Mouse (Mus musculus) forebrain, embryonic 15.5 days (tissue): ENCODE measurements around the gene Ptma. TPM values are rescaled to one million over a fixed set of nuclear protein-coding genes. Genes with fewer than 3 reads are reported as not detected.

ENCODE experiments used
- ATAC-seq: fragments of 200-750 bp; cut with Nextera tagmentation; replicated peaks from 2 replicates; pipeline ENCODE4 v1.8.0; 2017; ENCODE audit warnings: mild to moderate bottlenecking, moderate TSS enrichment, moderate library complexity
- H3K27ac ChIP-seq: fragments of 300-500 bp; sonication (generic); replicated peaks from 2 replicates; pipeline ENCODE4 v1.5.1; 2015; ENCODE audit warnings: mild to moderate bottlenecking, inconsistent platforms
- H3K27me3 ChIP-seq: fragments of 300-500 bp; sonication (generic); 2 replicates; pipeline ENCODE4 v1.6.1; 2015; ENCODE audit warnings: inconsistent platforms
- H3K36me3 ChIP-seq: fragments of 300-500 bp; sonication (generic); 2 replicates; pipeline ENCODE4 v1.6.1; 2015; ENCODE audit warnings: mild to moderate bottlenecking, inconsistent platforms
- H3K4me1 ChIP-seq: fragments of 300-500 bp; sonication (generic); 2 replicates; pipeline ENCODE4 v1.6.1; 2015; ENCODE audit warnings: inconsistent platforms
- H3K4me2 ChIP-seq: fragments of 300-500 bp; sonication (generic); replicated peaks from 2 replicates; pipeline ENCODE4 v1.6.1; 2015; ENCODE audit warnings: mild to moderate bottlenecking, inconsistent platforms
- H3K4me3 ChIP-seq: fragments of 300-500 bp; sonication (generic); 2 replicates; pipeline ENCODE4 v1.5.1; 2015; ENCODE audit warnings: mild to moderate bottlenecking, inconsistent platforms
- H3K9ac ChIP-seq: fragments of 300-500 bp; sonication (generic); replicated peaks from 2 replicates; pipeline ENCODE4 v1.6.1; 2015; ENCODE audit warnings: mild to moderate bottlenecking, inconsistent platforms
- H3K9me3 ChIP-seq: fragments of 300-500 bp; sonication (generic); 2 replicates; pipeline ENCODE4 v1.6.1; 2016; ENCODE audit warnings: inconsistent platforms
- WGBS: fragments of 180-500 bp; shearing (Covaris S2); methylation state at CpG from one replicate; pipeline ENCODE4 v1.1.7; 2015; ENCODE audit warnings: mixed read lengths; 5-methylcytosine and 5-hydroxymethylcytosine counted together
- polyA plus RNA-seq: library from polyadenylated mRNA; unstranded; fragments of >200 nt; fragmentation: Nextera tagmentation; extraction: Ambion mirVana; gene quantifications from 2 replicates; pipeline ENCODE4 v1.2.1, GENCODE M21; 2015

Gene Ptma
- polyA plus RNA-seq, 1 experiment from 2014 or later: 2,368 TPM

GRCm38 (mm10) chr1:86498611-86499010, 27.9 kb upstream of the Ptma start:
- ATAC-seq: no peak
- no peaks in the 10 kb centered on the region for H3K36me3 ChIP-seq
- 39% methylated on average over 1 of the region's 1 CpGs for WGBS
- no peak overlapping the region for H3K9ac ChIP-seq
- H3K9me3 ChIP-seq: no peaks in the 10 kb centered on the region
- H3K4me1 ChIP-seq: peaks cover 31% of the 10 kb centered on the region
- no peak overlapping the region for H3K4me2 ChIP-seq
- H3K27ac ChIP-seq: no peak overlapping the region
- no peak overlapping the region for H3K4me3 ChIP-seq
- H3K27me3 ChIP-seq: no peaks in the 10 kb centered on the region

- Histone ChIP-seq H3K4me2 (no peak overlapping the region), H3K4me1 (peaks cover 39% of the 10 kb centered on the region), H3K27me3 (no peaks in the 10 kb centered on the region), H3K27ac (peak overlapping the region; percentile 98; the same call in 1 of the 2 replicates), H3K9me3 (no peaks in the 10 kb centered on the region), H3K36me3 (no peaks in the 10 kb centered on the region), H3K9ac (no peak overlapping the region), H3K4me3 (no peak overlapping the region)
- 45% methylated on average over 3 of the region's 3 CpGs for WGBS
- ATAC-seq: no peak
Measured at GRCm38 (mm10) chr1:86499903-86500302, 26.6 kb upstream of the Ptma start.

- no peak for ATAC-seq
- Histone ChIP-seq H3K4me2 (no peak overlapping the region), H3K27me3 (no peaks in the 10 kb centered on the region), H3K9ac (no peak overlapping the region), H3K4me3 (no peak overlapping the region), H3K36me3 (no peaks in the 10 kb centered on the region), H3K9me3 (no peaks in the 10 kb centered on the region), H3K27ac (peak overlapping the region; percentile 98), H3K4me1 (peaks cover 47% of the 10 kb centered on the region)
- 69% methylated on average over 4 of the region's 4 CpGs for WGBS
Measured at GRCm38 (mm10) chr1:86500681-86501080, 25.8 kb upstream of the Ptma start.

- no peak overlapping the region for H3K4me3 ChIP-seq
- no peak overlapping the region for H3K9ac ChIP-seq
- peak overlapping the region; percentile 98 for H3K27ac ChIP-seq
- 21% methylated on average over 6 of the region's 6 CpGs for WGBS
- no peaks in the 10 kb centered on the region for H3K27me3 ChIP-seq
- no peak overlapping the region for H3K4me2 ChIP-seq
- H3K9me3 ChIP-seq: no peaks in the 10 kb centered on the region
- peaks cover 49% of the 10 kb centered on the region for H3K4me1 ChIP-seq
- H3K36me3 ChIP-seq: no peaks in the 10 kb centered on the region
- peak; percentile 25; the same call in 1 of the 2 replicates for ATAC-seq
Measured at GRCm38 (mm10) chr1:86501114-86501532, 25.4 kb upstream of the Ptma start.

- Histone ChIP-seq H3K9ac (0 out of 2 replicates have a peak overlapping the region, but pooled peaks have one; percentile 0), H3K36me3 (no peaks in the 10 kb centered on the region), H3K9me3 (no peaks in the 10 kb centered on the region), H3K4me2 (0 out of 2 replicates have a peak overlapping the region, but pooled peaks have one; percentile 2), H3K4me1 (peaks cover 54% of the 10 kb centered on the region), H3K27ac (peak overlapping the region; percentile 98), H3K4me3 (no peak overlapping the region), H3K27me3 (no peaks in the 10 kb centered on the region)
- WGBS: 2% methylated on average over 4 of the region's 4 CpGs
- ATAC-seq: peak; percentile 0; the same call in 1 of the 2 replicates
Measured at GRCm38 (mm10) chr1:86501559-86501958, 25.0 kb upstream of the Ptma start.

GRCm38 (mm10) chr1:86502221-86503048, 24.1 kb upstream of the Ptma start:
- H3K27me3 ChIP-seq: no peaks in the 10 kb centered on the region
- H3K4me1 ChIP-seq: peaks cover 57% of the 10 kb centered on the region
- no peak for ATAC-seq
- H3K9me3 ChIP-seq: no peaks in the 10 kb centered on the region
- H3K9ac ChIP-seq: 0 out of 2 replicates have a peak overlapping the region, but pooled peaks have one; percentile 0
- no peak overlapping the region for H3K4me3 ChIP-seq
- H3K36me3 ChIP-seq: no peaks in the 10 kb centered on the region
- peak overlapping the region; percentile 98 for H3K27ac ChIP-seq
- 12% methylated on average over 15 of the region's 17 CpGs for WGBS
- H3K4me2 ChIP-seq: peak overlapping the region; percentile 2; the same call in 1 of the 2 replicates

GRCm38 (mm10) chr1:86503165-86503747, 23.3 kb upstream of the Ptma start:
- ATAC-seq: peak; percentile 0; the same call in 1 of the 2 replicates
- H3K4me1 ChIP-seq: peaks cover 57% of the 10 kb centered on the region

GRCm38 (mm10) chr1:86503906-86504696, 22.4 kb upstream of the Ptma start:
- Histone ChIP-seq H3K4me2 (peak overlapping the region; percentile 70), H3K4me1 (peaks cover 55% of the 10 kb centered on the region), H3K9me3 (no peaks in the 10 kb centered on the region), H3K4me3 (peak overlapping the region; percentile 47), H3K9ac (peak overlapping the region; percentile 78), H3K27ac (peak overlapping the region; percentile 98), H3K36me3 (no peaks in the 10 kb centered on the region), H3K27me3 (no peaks in the 10 kb centered on the region)
- WGBS: under 1% methylated on average over 63 of the region's 64 CpGs
- ATAC-seq: peak; percentile 84

More at GRCm38 (mm10) chr1:86503165-86503747, 23.3 kb upstream of the Ptma start:
- H3K9me3 ChIP-seq: no peaks in the 10 kb centered on the region
- 8% methylated on average over 16 of the region's 16 CpGs for WGBS
- peak overlapping the region; percentile 78 for H3K9ac ChIP-seq
- H3K4me3 ChIP-seq: peak overlapping the region; percentile 47
- H3K27me3 ChIP-seq: no peaks in the 10 kb centered on the region
- H3K4me2 ChIP-seq: peak overlapping the region; percentile 70
- no peaks in the 10 kb centered on the region for H3K36me3 ChIP-seq
- peak overlapping the region; percentile 98 for H3K27ac ChIP-seq

GRCm38 (mm10) chr1:86504697-86505421, 21.7 kb upstream of the Ptma start:
- no peaks in the 10 kb centered on the region for H3K9me3 ChIP-seq
- WGBS: 14% methylated on average over 19 of the region's 19 CpGs
- no peaks in the 10 kb centered on the region for H3K27me3 ChIP-seq
- H3K27ac ChIP-seq: peak overlapping the region; percentile 98
- peak overlapping the region; percentile 78 for H3K9ac ChIP-seq
- H3K4me3 ChIP-seq: peak overlapping the region; percentile 47
- ATAC-seq: no peak
- H3K4me2 ChIP-seq: peak overlapping the region; percentile 70
- no peaks in the 10 kb centered on the region for H3K36me3 ChIP-seq
- H3K4me1 ChIP-seq: peaks cover 58% of the 10 kb centered on the region

GRCm38 (mm10) chr1:86505461-86505860, 21.1 kb upstream of the Ptma start:
- H3K27me3 ChIP-seq: no peaks in the 10 kb centered on the region
- peak overlapping the region; percentile 70 for H3K4me2 ChIP-seq
- no peaks in the 10 kb centered on the region for H3K9me3 ChIP-seq
- ATAC-seq: no peak
- no peak overlapping the region for H3K4me3 ChIP-seq
- H3K4me1 ChIP-seq: peaks cover 58% of the 10 kb centered on the region
- no peaks in the 10 kb centered on the region for H3K36me3 ChIP-seq
- WGBS: 55% methylated on average over 1 of the region's 1 CpGs
- H3K27ac ChIP-seq: peak overlapping the region; percentile 98
- H3K9ac ChIP-seq: peak overlapping the region; percentile 78

- no peak for ATAC-seq
- Histone ChIP-seq H3K9me3 (no peaks in the 10 kb centered on the region), H3K9ac (0 out of 2 replicates have a peak overlapping the region, but pooled peaks have one; percentile 14), H3K36me3 (no peaks in the 10 kb centered on the region), H3K4me3 (no peak overlapping the region), H3K27ac (peak overlapping the region; percentile 76), H3K4me1 (peaks cover 63% of the 10 kb centered on the region), H3K4me2 (no peak overlapping the region; the same call in 1 of the 2 replicates), H3K27me3 (no peaks in the 10 kb centered on the region)
- 62% methylated on average over 5 of the region's 5 CpGs for WGBS
Measured at GRCm38 (mm10) chr1:86506420-86506819, 20.1 kb upstream of the Ptma start.
